In the genomic region with DNA sequence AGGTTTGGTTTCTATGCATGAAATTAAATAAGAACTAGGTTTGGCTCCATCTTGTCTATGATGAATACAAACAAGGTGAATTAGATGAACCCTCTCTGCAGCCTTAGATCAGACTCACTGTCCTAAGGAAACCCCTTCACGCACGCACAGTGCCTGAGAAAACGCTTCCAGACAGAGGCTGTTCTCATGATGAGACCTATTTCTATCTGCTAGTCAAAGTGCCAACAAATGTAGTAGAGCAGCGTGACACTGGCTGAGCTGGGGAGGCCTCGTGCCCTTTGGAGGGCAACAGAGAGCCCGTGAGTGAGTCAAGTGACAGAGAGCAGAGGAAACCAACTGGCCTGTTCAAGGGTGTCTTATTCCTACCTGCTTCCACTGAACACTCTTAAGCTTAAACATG, we compare ENCODE assay signal across 19 mouse cellular contexts.
DNase-seq lines count a peak whose midpoint lies in the region; TF ChIP-seq lines count a peak whose summit lies in the region.
"Had no signal": no experiment of that assay in that cellular context is flagged by ENCODE, and none has a peak within 500 bp of the region (broad histone marks: within the 10 kb centered on the region; RNA-seq: fewer than 3 reads in every experiment).

No protein-coding gene starts in this region.

- TF ChIP-seq EP300 in heart, adult 2 months (IDR thresholded peaks at IDR 0.05; ENCODE audit: insufficient read depth, low read depth, low read length) = no peak

- 87% methylated on average over 6 of the region's 6 CpGs for WGBS in heart, adult 2 months

- H3K36me3 ChIP-seq in heart, adult 2 months (ENCODE audit: control insufficient read depth, insufficient read depth, low read length) = no peaks in the 10 kb centered on the region
- H3K36me3 ChIP-seq: embryonic facial prominence, embryonic 13.5 days; embryonic facial prominence, embryonic 15.5 days; forebrain, embryonic 10.5 days; forebrain, embryonic 12.5 days had no signal

- H3K79me2 ChIP-seq in heart, adult 2 months (replicated peaks; ENCODE audit: control insufficient read depth, insufficient read depth, low read length) = no peaks in the 10 kb centered on the region

- no peak for TF ChIP-seq POLR2A in heart, adult 2 months (IDR thresholded peaks at IDR 0.05; ENCODE audit: insufficient read depth, low read depth, low read length)

- H3K27me3 ChIP-seq in heart, adult 2 months (ENCODE audit: control insufficient read depth, insufficient read depth, low read length) = no peaks in the 10 kb centered on the region
- H3K27me3 ChIP-seq: embryonic facial prominence, embryonic 13.5 days; embryonic facial prominence, embryonic 15.5 days; forebrain, embryonic 12.5 days had no signal

- H3K27ac ChIP-seq in heart, adult 2 months = no peak overlapping the region
- H3K27ac ChIP-seq: embryonic facial prominence, embryonic 13.5 days; embryonic facial prominence, embryonic 15.5 days; forebrain, embryonic 10.5 days; forebrain, embryonic 12.5 days had no signal

- H3K4me1 ChIP-seq in heart, adult 2 months (ENCODE audit: control insufficient read depth, insufficient read depth, low read length) = no peaks in the 10 kb centered on the region
- H3K4me1 ChIP-seq: forebrain, embryonic 10.5 days; forebrain, embryonic 12.5 days had no signal

- H3K9ac ChIP-seq in heart, adult 2 months (ENCODE audit: low read depth, low read length) = no peak overlapping the region
- H3K9ac ChIP-seq: embryonic facial prominence, embryonic 13.5 days; embryonic facial prominence, embryonic 15.5 days; forebrain, embryonic 12.5 days had no signal

- no peak overlapping the region for H3K4me3 ChIP-seq in heart, adult 2 months
- H3K4me3 ChIP-seq: embryonic facial prominence, embryonic 13.5 days; embryonic facial prominence, embryonic 15.5 days; erythroblast, embryonic 14.5 days; forebrain, embryonic 10.5 days; forebrain, embryonic 12.5 days had no signal

- no peak for TF ChIP-seq CTCF in heart, adult 2 months (IDR thresholded peaks at IDR 0.05)

- intact Hi-C loops in heart, adult 2 months (cut with DNase I) = loop anchor here (5.0 kb wide), 1 partner anchor 323 kb away; no protein-coding TSS in a partner anchor

- DNase-seq in adrenal gland, adult 2 months = peak; percentile 48
- DNase-seq in adrenal gland, postnatal 4 days (ENCODE audit: low spot score in 2 of 2) = no peak
- peak; percentile 25 to 26 for DNase-seq in adrenal gland, postnatal 36 days
- no peak for DNase-seq in adrenal gland, adult 8-10 months
- DNase-seq in heart, adult 11 months = peak; percentile 53
- no peak for DNase-seq in heart, adult 2 months
- DNase-seq: adrenal gland, postnatal 10 days; cerebellum, adult 11 months; cerebellum, adult 18-20 months; cerebellum, adult 8-10 months; cerebellum, adult 9-11 months; cerebellum, postnatal 14 days; cerebellum, postnatal 36 days; embryo, embryonic 11 days had no signal

Comparison
In these comparisons a context has a peak if more than half of its experiments do, and no peak if none do; other contexts are left out.
1. DNase-seq: peak in adrenal gland, adult 2 months (single experiment), adrenal gland, postnatal 36 days (2 of 2) and heart, adult 11 months (single experiment); none in adrenal gland, postnatal 4 days (0 of 2), adrenal gland, adult 8-10 months (single experiment) and heart, adult 2 months (0 of 2).